Mouse (Mus musculus): ENCODE results near the gene Trmt112.

The Trmt112 gene

GRCm38 (mm10) chr19:6925611-6926329 is 16.3 kb downstream of the Trmt112 start:
- no peak for DNase-seq (ENCODE audit: extremely low spot score)

DNA sequence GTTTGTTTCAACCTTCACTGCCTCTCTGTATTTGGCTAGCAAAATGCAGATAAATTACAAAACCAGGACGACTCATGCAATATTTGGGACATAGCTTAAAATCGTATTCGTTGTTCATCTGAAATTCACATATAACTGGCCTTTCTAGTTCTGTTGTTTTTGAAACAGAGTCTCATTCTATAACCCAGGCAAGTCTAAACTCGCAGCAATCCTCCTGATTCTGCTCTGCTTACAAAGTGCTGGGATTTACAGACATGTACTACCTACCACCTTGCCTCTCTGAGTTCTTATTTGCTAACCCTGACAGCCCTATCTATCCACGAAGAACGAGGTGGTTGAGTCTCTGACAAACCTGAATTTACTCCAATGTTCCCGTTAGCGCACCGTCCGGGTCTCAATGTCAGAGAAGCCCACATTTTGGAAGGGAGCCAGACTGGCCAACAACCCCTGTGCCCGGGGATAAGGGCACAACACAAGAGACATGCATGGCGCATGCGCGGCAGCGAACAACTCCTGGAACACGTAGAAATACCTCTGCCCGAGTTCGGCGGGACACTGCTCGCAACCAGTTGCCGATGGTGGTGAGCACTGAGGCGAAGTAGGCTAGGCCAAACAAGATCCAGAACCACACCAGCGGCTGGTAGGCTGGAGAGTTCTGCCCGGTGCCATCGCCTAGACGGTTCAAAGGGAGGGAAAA is 17.2 kb downstream of the Trmt112 start:
- peak; percentile 55 for DNase-seq (ENCODE audit: extremely low spot score)

GRCm38 (mm10) chr19:6928080-6928479 is 18.6 kb downstream of the Trmt112 start:
- DNase-seq (ENCODE audit: extremely low spot score): no peak

DNA sequence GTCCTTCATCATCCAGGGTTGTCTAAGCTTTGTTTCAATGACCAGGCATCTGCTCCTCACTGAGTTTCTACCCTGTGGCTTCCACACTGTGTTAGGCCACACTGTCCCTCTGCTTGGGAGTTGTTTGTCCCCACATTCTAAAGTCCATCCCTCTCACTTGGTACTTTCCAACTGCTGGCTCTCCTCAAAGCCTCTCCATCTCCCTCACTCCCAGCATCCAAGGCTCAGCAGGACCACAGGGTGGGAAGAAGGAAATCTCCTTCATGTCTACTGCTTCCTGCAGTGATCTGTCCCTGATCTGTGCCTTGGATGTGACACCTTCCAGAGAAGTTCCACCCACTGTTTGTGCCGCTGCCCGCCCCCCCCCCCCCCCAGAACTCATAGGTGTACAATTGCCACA is 21.5 kb downstream of the Trmt112 start:
- DNase-seq (ENCODE audit: extremely low spot score): no peak

GRCm38 (mm10) chr19:6932018-6932417 is 22.5 kb downstream of the Trmt112 start:
- DNase-seq (ENCODE audit: extremely low spot score): no peak

- no peak for DNase-seq (ENCODE audit: extremely low spot score)
Measured at GRCm38 (mm10) chr19:6933102-6933435, 23.6 kb downstream of the Trmt112 start.

DNA sequence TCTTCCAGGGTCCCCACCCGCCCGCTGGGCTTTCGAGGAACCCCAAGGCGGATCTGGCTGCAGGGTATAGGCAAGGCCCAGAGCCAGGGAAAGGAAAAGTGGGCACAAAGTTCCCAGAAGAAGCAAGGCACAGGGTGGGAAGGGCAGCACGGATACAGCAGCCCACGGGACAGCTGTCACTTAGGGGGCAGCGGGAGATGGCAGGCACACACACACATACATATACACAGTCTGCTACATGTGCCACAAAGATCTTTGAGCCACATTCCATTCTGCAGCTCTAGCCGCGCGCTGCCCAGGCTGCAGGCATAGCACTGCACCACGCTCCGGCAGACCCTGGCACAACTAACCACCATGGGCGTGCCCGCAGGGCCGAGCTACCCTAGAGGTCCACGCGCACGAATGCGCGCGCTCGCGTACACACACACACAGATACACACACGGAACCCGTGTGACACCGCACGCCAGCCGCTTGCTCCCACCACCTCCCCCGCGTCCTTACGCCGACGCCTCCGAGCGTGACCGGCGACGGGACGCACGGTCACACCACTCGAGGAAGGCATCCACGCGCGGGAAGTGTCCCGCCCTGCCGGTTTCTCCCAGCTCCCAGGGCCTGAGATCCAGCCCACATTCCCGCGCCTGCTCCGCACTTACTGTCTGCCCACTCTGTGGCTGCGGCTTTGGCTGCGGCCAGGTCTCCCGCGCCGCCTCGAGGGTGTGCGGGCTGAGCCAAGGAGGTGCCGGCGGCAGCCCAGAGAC is 24.1 kb downstream of the Trmt112 start:
- DNase-seq (ENCODE audit: extremely low spot score): no peak

DNA sequence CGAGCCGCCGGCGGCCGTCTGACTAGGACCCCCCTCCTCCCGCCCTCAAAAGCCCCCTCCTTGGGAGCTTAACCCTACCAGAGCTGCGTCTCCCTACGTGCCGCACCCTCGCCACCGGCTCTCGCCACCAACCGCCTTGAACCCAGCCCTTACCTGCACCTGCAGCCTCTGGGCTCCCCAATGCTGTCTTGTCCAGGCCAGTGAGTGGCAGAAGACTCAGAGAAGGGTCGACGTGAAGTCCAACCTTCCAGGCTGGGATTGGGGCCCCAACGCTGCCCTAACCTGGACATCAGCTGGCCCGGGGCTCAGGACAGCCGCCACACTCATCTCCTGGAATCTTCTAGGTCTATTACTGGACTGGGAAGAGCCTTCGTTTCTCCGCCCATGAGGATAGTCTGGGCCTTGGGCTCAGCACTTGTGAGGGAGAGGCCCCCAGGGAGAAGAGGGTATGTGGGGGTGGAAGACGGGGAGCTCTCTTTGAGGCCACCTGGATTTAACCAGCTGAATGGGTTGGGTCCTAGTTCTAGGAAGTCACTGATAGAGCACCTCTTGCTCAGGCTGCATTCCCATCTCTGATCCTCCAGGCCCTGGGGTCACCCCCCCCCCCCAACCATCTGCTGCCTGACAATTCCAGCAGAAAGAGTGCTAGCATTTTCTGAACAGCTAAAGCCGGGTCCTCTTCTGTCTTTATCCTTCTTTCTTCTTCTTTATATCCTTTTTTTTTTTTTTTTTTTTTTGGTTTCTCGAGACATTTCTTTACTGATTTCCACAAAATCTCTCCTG is 24.9 kb downstream of the Trmt112 start, which contains the start of gene Kcnk4:
TSS of gene Kcnk4 (minus strand) at position 321 of the 783 bp plus-strand sequence.
- DNase-seq (ENCODE audit: extremely low spot score): no peak

- no peak for DNase-seq (ENCODE audit: extremely low spot score)
Measured at GRCm38 (mm10) chr19:6936299-6936698, 26.8 kb downstream of the Trmt112 start.

DNA sequence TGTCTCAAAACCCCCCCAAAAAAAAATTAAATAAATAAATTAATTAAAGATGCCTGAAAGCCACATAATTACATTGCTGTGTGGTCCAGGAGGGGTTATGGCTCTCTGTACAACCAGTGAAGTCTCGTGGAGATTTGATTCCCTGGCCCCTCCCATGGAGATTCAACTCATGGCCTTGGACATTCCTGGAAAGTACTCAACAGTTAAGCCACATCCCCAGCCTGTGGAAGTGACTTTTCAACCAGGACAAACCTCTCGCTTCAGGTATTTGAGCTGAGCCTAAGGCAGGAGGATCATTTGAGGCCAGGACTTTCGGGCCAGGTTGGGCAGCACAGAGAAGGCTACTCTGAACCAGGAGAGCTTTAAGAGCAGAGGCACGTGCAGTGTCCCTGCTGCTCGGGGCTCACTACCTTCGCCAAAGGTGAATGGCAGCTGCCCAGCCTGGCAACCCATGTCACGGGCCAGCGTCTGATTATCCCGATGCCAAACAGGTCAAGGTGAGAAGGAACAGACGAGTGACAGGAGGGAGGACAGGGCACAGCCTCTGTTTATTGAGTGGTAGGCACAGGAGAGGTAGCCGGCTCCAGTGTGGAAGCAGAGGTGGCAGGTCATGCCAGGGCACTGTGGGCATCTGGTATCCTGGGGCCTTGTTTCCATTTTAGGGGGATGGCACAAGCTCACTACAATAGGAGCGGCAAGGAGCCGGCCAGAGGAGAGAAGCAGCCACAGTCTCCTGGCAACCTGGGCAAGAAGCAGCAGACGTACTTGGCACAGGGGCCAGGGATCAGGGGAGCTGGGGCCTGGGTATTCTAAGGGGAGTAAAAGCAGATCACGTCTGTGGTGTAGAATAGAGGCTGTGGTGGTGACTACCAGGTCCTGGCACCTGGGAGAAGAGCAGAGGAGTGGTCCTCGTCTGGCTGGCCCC is 28.3 kb downstream of the Trmt112 start:
- no peak for DNase-seq (ENCODE audit: extremely low spot score)

- no peak for DNase-seq (ENCODE audit: extremely low spot score)
Measured at GRCm38 (mm10) chr19:6939106-6940002, 29.9 kb downstream of the Trmt112 start.

DNA sequence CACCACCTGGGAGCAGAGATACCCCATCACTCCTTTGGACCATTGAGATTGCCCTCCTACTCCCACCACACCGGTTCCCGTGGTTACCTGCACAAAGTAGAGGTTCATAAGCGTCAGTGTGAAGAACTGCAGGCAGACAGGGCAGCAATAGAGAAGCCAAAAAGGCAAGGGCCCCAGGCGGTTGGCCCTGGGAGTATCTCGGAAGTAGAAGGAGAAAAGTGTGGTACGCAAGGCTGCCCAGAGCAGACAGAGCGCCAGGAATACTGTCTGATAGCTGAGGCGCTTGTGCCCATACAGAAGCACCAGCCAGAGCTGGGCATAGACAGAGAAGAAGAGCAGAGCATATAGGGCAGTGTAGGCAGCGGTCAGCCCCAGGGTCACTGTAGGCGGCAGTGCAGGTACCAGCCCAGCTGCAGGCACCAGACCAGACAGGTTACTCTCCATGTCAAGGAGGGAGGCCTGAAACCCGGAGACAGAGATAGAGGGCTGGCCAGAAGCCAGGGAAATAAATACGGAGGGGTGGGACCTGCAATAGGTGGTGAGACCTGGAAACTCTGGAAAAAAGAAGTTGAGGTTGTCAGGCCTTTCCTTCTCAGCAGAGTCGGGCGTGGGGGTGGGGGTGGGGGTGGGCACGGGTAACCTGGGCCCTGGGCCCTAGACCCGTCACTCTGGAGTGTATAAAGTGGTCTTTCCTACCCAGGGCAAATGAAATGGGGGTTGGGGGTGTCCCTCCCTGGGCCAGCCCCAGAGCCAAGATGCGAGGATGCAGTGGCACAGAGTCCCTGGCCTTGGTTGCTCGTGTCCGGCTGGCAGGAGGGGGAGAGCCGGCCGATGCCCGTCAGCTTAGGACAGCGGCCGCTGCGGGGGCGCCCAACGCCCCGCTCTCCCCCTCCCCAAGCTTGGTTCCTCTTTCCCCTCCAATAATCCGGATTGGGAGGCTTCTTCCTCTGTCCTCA is 31.2 kb downstream of the Trmt112 start:
- DNase-seq (ENCODE audit: extremely low spot score): no peak

GRCm38 (mm10) chr19:6941372-6942248 is 32.1 kb downstream of the Trmt112 start, which contains the start of gene Bad:
TSS of gene Bad (plus strand) at chr19:6941861.
- peak; percentile 96 for DNase-seq (ENCODE audit: extremely low spot score)

DNA sequence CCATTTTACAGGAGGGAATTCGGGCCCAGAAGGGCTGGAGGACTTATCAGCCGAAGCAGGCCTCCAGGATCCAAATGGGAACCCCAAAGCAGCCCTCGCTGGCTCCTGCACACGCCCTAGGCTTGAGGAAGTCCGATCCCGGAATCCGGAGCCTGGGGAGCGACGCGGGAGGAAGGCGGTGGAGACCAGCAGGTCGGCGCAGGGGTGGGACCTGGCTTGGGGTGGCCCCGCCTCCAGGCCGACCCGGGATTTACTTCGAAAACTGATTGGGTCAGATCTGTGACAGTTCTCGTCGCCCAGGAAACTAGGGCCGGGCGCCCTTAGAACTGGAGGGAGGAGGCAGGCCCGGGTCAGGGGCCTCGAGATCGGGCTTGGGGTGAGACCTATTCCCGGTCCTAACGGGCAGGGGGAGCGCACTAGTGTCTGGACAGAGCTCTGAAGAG is 32.8 kb downstream of the Trmt112 start, which contains the start of gene Gpr137:
TSS of gene Gpr137 (minus strand) at position 232 of the 443 bp plus-strand sequence.
- DNase-seq (ENCODE audit: extremely low spot score): peak; percentile 91

- no peak for DNase-seq (ENCODE audit: extremely low spot score)
Measured at GRCm38 (mm10) chr19:6942764-6943163, 33.3 kb downstream of the Trmt112 start.

DNA sequence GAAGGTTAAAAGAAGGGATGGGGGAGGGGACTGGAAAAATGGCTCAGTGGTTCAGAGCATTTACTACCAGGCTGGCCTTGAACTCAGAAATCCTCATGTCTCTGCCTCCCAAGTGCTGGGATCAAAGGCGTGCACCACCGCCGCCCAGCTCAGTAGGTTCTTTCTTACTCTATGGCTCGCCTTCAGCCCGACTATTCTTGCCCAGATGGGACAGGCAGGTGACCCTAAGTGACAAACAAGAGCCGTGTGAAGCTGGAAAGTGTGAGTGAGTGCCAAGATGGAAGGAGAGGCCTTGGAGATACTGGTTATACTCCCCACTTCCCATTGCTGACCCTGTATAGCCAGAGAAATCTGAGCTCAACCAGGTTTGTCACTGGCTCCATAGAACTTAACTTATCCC is 34.2 kb downstream of the Trmt112 start:
- DNase-seq (ENCODE audit: extremely low spot score): no peak

GRCm38 (mm10) chr19:6947742-6948141 is 38.2 kb downstream of the Trmt112 start:
- DNase-seq (ENCODE audit: extremely low spot score): no peak
